Mouse (Mus musculus) olfactory bulb, adult 2 months (tissue): ENCODE results near the gene Bcas3.

ENCODE experiments used
- CTCF ChIP-seq: fragments of 200-500 bp; IDR thresholded peaks from 2 replicates; pipeline ENCODE4 v1.5.1; 2012; ENCODE audit warnings: low read depth, mild to moderate bottlenecking, low read length, moderate library complexity; ENCODE audit not compliant: insufficient read depth
- POLR2A ChIP-seq: fragments of 200-500 bp; IDR thresholded peaks from 2 replicates; pipeline ENCODE4 v1.6.1; 2012; ENCODE audit warnings: mild to moderate bottlenecking, low read depth, low read length, moderate library complexity; ENCODE audit not compliant: insufficient read depth

GRCm38 (mm10) chr11:85850758-85851157, 497.8 kb downstream of the Bcas3 start:
- no peak for TF ChIP-seq CTCF
- no peak for TF ChIP-seq POLR2A
